Mouse (Mus musculus): ENCODE measurements around the gene Pard3. TPM values are rescaled to one million over a fixed set of nuclear protein-coding genes. Genes with fewer than 3 reads are reported as not detected.

Gene Pard3
- polyA plus RNA-seq, 1 experiment from 2014 or later, result 30.9 TPM

GRCm38 (mm10) chr8:127058759-127059158 is 4.9 kb upstream of the Pard3 start:
- no peak overlapping the region for H3K4me3 ChIP-seq (ENCODE audit: low read depth, low read length)

GRCm38 (mm10) chr8:127059826-127060225 is 3.9 kb upstream of the Pard3 start:
- Histone ChIP-seq H3K4me1 (replicated peaks; ENCODE audit: control insufficient read depth, insufficient read depth, low read length) (peaks cover 5% of the 10 kb centered on the region), H3K9ac (ENCODE audit: low read depth, low read length) (no peak overlapping the region), H3K9me3 (ENCODE audit: control insufficient read depth, low read length) (no peaks in the 10 kb centered on the region), H3K36me3 (ENCODE audit: control insufficient read depth, insufficient read depth, low read length) (no peaks in the 10 kb centered on the region), H3K27me3 (ENCODE audit: control insufficient read depth, insufficient read depth, low read length) (no peaks in the 10 kb centered on the region), H3K27ac (ENCODE audit: low read depth, low read length) (no peak overlapping the region), H3K4me2 (replicated peaks; ENCODE audit: low read depth, low read length) (no peak overlapping the region), H3K4me3 (ENCODE audit: low read depth, low read length) (no peak overlapping the region)
- DNase-seq (ENCODE audit: low spot score), result no peak
- ATAC-seq (ENCODE audit: low FRiP score), result no peak
- WGBS, result 78% methylated on average over 2 of the region's 2 CpGs

More at GRCm38 (mm10) chr8:127058759-127059158, 4.9 kb upstream of the Pard3 start:
- H3K27ac ChIP-seq (ENCODE audit: low read depth, low read length), result no peak overlapping the region
- H3K36me3 ChIP-seq (ENCODE audit: control insufficient read depth, insufficient read depth, low read length), result no peaks in the 10 kb centered on the region
- H3K9me3 ChIP-seq (ENCODE audit: control insufficient read depth, low read length), result no peaks in the 10 kb centered on the region
- H3K4me1 ChIP-seq (replicated peaks; ENCODE audit: control insufficient read depth, insufficient read depth, low read length), result peaks cover 5% of the 10 kb centered on the region
- H3K27me3 ChIP-seq (ENCODE audit: control insufficient read depth, insufficient read depth, low read length), result no peaks in the 10 kb centered on the region
- no peak overlapping the region for H3K9ac ChIP-seq (ENCODE audit: low read depth, low read length)
- ATAC-seq (ENCODE audit: low FRiP score), result no peak
- DNase-seq (ENCODE audit: low spot score), result no peak
- H3K4me2 ChIP-seq (replicated peaks; ENCODE audit: low read depth, low read length), result no peak overlapping the region
- 95% methylated on average over 2 of the region's 2 CpGs for WGBS

GRCm38 (mm10) chr8:127064361-127065112 is 844 bp downstream of the Pard3 start:
- Histone ChIP-seq H3K27ac (ENCODE audit: low read depth, low read length) (peak overlapping the region; percentile 95), H3K4me3 (ENCODE audit: low read depth, low read length) (peak overlapping the region; percentile 81), H3K4me2 (replicated peaks; ENCODE audit: low read depth, low read length) (peak overlapping the region; percentile 72), H3K9me3 (ENCODE audit: control insufficient read depth, low read length) (no peaks in the 10 kb centered on the region), H3K4me1 (replicated peaks; ENCODE audit: control insufficient read depth, insufficient read depth, low read length) (peaks cover 5% of the 10 kb centered on the region), H3K9ac (ENCODE audit: low read depth, low read length) (peak overlapping the region; percentile 97), H3K27me3 (ENCODE audit: control insufficient read depth, insufficient read depth, low read length) (no peaks in the 10 kb centered on the region), H3K36me3 (ENCODE audit: control insufficient read depth, insufficient read depth, low read length) (no peaks in the 10 kb centered on the region)
- ATAC-seq (ENCODE audit: low FRiP score) (peak; percentile 72), DNase-seq (ENCODE audit: low spot score) (peak; percentile 77)
- under 1% methylated on average over 69 of the region's 80 CpGs for WGBS

- Histone ChIP-seq H3K9ac (ENCODE audit: low read depth, low read length) (peak overlapping the region; percentile 97), H3K4me3 (ENCODE audit: low read depth, low read length) (peak overlapping the region; percentile 81), H3K9me3 (ENCODE audit: control insufficient read depth, low read length) (no peaks in the 10 kb centered on the region), H3K4me2 (replicated peaks; ENCODE audit: low read depth, low read length) (peak overlapping the region; percentile 72), H3K36me3 (ENCODE audit: control insufficient read depth, insufficient read depth, low read length) (no peaks in the 10 kb centered on the region), H3K27ac (ENCODE audit: low read depth, low read length) (peak overlapping the region; percentile 95), H3K4me1 (replicated peaks; ENCODE audit: control insufficient read depth, insufficient read depth, low read length) (peaks cover 5% of the 10 kb centered on the region), H3K27me3 (ENCODE audit: control insufficient read depth, insufficient read depth, low read length) (no peaks in the 10 kb centered on the region)
- DNase-seq (ENCODE audit: low spot score) (no peak), ATAC-seq (ENCODE audit: low FRiP score) (no peak)
- WGBS, result 1% methylated on average over 10 of the region's 10 CpGs
Measured at GRCm38 (mm10) chr8:127065113-127065473, 1.4 kb downstream of the Pard3 start.

GRCm38 (mm10) chr8:127065791-127066190 is 2.1 kb downstream of the Pard3 start:
- peak overlapping the region; percentile 72 for H3K4me2 ChIP-seq (replicated peaks; ENCODE audit: low read depth, low read length)
- H3K9me3 ChIP-seq (ENCODE audit: control insufficient read depth, low read length), result no peaks in the 10 kb centered on the region
- no peak overlapping the region for H3K27ac ChIP-seq (ENCODE audit: low read depth, low read length)
- no peaks in the 10 kb centered on the region for H3K27me3 ChIP-seq (ENCODE audit: control insufficient read depth, insufficient read depth, low read length)
- H3K4me3 ChIP-seq (ENCODE audit: low read depth, low read length), result peak overlapping the region; percentile 81
- no peaks in the 10 kb centered on the region for H3K36me3 ChIP-seq (ENCODE audit: control insufficient read depth, insufficient read depth, low read length)
- WGBS, result 53% methylated on average over 1 of the region's 1 CpGs
- ATAC-seq (ENCODE audit: low FRiP score) (no peak), DNase-seq (ENCODE audit: low spot score) (no peak)
- peaks cover 5% of the 10 kb centered on the region for H3K4me1 ChIP-seq (replicated peaks; ENCODE audit: control insufficient read depth, insufficient read depth, low read length)
- H3K9ac ChIP-seq (ENCODE audit: low read depth, low read length), result no peak overlapping the region; the same call in 1 of the 2 replicates

GRCm38 (mm10) chr8:127066501-127066900 is 2.8 kb downstream of the Pard3 start:
- Histone ChIP-seq H3K36me3 (ENCODE audit: control insufficient read depth, insufficient read depth, low read length) (no peaks in the 10 kb centered on the region), H3K4me3 (ENCODE audit: low read depth, low read length) (no peak overlapping the region), H3K4me1 (replicated peaks; ENCODE audit: control insufficient read depth, insufficient read depth, low read length) (peaks cover 5% of the 10 kb centered on the region), H3K9ac (ENCODE audit: low read depth, low read length) (no peak overlapping the region), H3K27ac (ENCODE audit: low read depth, low read length) (no peak overlapping the region), H3K4me2 (replicated peaks; ENCODE audit: low read depth, low read length) (no peak overlapping the region), H3K27me3 (ENCODE audit: control insufficient read depth, insufficient read depth, low read length) (no peaks in the 10 kb centered on the region), H3K9me3 (ENCODE audit: control insufficient read depth, low read length) (no peaks in the 10 kb centered on the region)
- DNase-seq (ENCODE audit: low spot score) (no peak), ATAC-seq (ENCODE audit: low FRiP score) (no peak)

GRCm38 (mm10) chr8:127068719-127069118 is 5.0 kb downstream of the Pard3 start:
- H3K27ac ChIP-seq (ENCODE audit: low read depth, low read length), result no peak overlapping the region
- H3K4me2 ChIP-seq (replicated peaks; ENCODE audit: low read depth, low read length), result no peak overlapping the region
- no peaks in the 10 kb centered on the region for H3K9me3 ChIP-seq (ENCODE audit: control insufficient read depth, low read length)
- no peak for ATAC-seq (ENCODE audit: low FRiP score)
- 90% methylated on average over 3 of the region's 3 CpGs for WGBS
- H3K36me3 ChIP-seq (ENCODE audit: control insufficient read depth, insufficient read depth, low read length), result no peaks in the 10 kb centered on the region
- no peaks in the 10 kb centered on the region for H3K4me1 ChIP-seq (replicated peaks; ENCODE audit: control insufficient read depth, insufficient read depth, low read length)
- DNase-seq (ENCODE audit: low spot score), result no peak
- H3K9ac ChIP-seq (ENCODE audit: low read depth, low read length), result no peak overlapping the region
- no peak overlapping the region for H3K4me3 ChIP-seq (ENCODE audit: low read depth, low read length)
- H3K27me3 ChIP-seq (ENCODE audit: control insufficient read depth, insufficient read depth, low read length), result no peaks in the 10 kb centered on the region

- ATAC-seq (ENCODE audit: low FRiP score) (no peak), DNase-seq (ENCODE audit: low spot score) (no peak)
- 87% methylated on average over 3 of the region's 3 CpGs for WGBS
- Histone ChIP-seq H3K36me3 (ENCODE audit: control insufficient read depth, insufficient read depth, low read length) (no peaks in the 10 kb centered on the region), H3K9me3 (ENCODE audit: control insufficient read depth, low read length) (no peaks in the 10 kb centered on the region), H3K4me3 (ENCODE audit: low read depth, low read length) (no peak overlapping the region), H3K4me2 (replicated peaks; ENCODE audit: low read depth, low read length) (no peak overlapping the region), H3K4me1 (replicated peaks; ENCODE audit: control insufficient read depth, insufficient read depth, low read length) (no peaks in the 10 kb centered on the region), H3K9ac (ENCODE audit: low read depth, low read length) (no peak overlapping the region), H3K27me3 (ENCODE audit: control insufficient read depth, insufficient read depth, low read length) (no peaks in the 10 kb centered on the region), H3K27ac (ENCODE audit: low read depth, low read length) (no peak overlapping the region)
Measured at GRCm38 (mm10) chr8:127070225-127070624, 6.5 kb downstream of the Pard3 start.

GRCm38 (mm10) chr8:127073052-127073618 is 9.4 kb downstream of the Pard3 start:
- Histone ChIP-seq H3K36me3 (ENCODE audit: control insufficient read depth, insufficient read depth, low read length) (no peaks in the 10 kb centered on the region), H3K27ac (ENCODE audit: low read depth, low read length) (no peak overlapping the region), H3K9ac (ENCODE audit: low read depth, low read length) (no peak overlapping the region), H3K9me3 (ENCODE audit: control insufficient read depth, low read length) (no peaks in the 10 kb centered on the region), H3K4me2 (replicated peaks; ENCODE audit: low read depth, low read length) (no peak overlapping the region), H3K27me3 (ENCODE audit: control insufficient read depth, insufficient read depth, low read length) (no peaks in the 10 kb centered on the region), H3K4me3 (ENCODE audit: low read depth, low read length) (no peak overlapping the region), H3K4me1 (replicated peaks; ENCODE audit: control insufficient read depth, insufficient read depth, low read length) (no peaks in the 10 kb centered on the region)
- DNase-seq (ENCODE audit: low spot score), result no peak
- 62% methylated on average over 5 of the region's 5 CpGs for WGBS
- ATAC-seq (ENCODE audit: low FRiP score), result no peak
